Mouse (Mus musculus) stomach, adult 2 months (tissue): ENCODE results near the gene Nupl1. TPM values are rescaled to one million over a fixed set of nuclear protein-coding genes. Genes with fewer than 3 reads are reported as not detected.

Source experiments
- polyA plus RNA-seq: library from polyadenylated mRNA; depleted of rRNA; stranded (reverse); fragments of >200 nt; gene quantifications from 2 replicates; pipeline ENCODE4 v1.2.3, GENCODE M21; 2012; rRNA removed

Gene Nupl1
- 0.10 TPM in 1 of 2 replicates, not detected in the other for polyA plus RNA-seq

GRCm38 (mm10) chr14:60251281-60252003 lies at the start of gene Nupl1, which contains the start of gene Gm49336:
Gene Nupl1, minus strand, starts transcription at chr14:60251431.
Gene Gm49336, minus strand, starts transcription at chr14:60251507.

DNA sequence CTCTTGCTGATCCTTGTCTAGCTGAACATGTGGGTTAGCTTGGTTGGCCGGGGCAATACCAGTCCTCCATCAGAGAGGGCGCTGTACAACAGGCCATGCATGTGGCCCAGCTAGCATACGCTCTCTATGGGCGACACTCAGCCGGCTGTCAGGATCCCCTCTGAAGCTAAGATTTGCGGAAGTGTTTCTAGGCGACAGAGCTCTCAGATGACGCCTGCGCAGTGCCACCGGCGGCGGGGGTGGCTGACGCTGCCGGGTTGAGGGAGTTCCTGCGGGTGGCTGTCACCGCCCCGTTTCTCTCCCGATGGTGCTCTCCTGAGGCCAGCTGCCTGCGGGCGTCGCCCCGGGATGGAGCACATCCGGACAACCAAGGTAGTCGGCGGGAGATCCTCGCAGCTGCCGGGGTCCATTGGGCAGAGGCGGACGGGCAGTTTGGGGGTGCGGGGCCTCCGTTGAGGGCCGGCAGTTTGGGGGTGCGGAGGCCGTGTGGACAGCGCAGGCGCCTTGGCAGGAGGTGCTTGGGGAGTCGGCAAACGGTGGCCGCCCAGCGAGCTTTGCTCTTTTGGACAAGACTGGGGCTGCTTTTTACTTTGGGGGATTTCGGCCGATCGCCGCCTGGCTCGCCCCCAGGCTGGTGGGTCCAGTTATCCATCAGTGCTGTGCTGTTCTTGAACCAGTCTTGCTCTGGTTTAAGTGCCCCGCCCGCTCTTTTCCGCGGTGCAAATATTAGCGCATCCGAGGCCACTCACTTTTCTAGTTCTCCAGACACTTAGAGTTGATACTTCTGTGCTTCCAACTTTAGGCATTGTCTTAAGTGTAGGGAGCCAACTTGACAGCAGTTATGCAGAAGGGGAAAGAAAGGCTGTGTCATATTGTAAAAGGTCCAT lies 14.0 kb upstream of the Nupl1 start, which contains the start of gene Mtmr6:
Gene Mtmr6 (plus strand): TSS at position 239 of the 887 bp plus-strand sequence.

GRCm38 (mm10) chr14:60196884-60197283 lies 54.3 kb downstream of the Nupl1 start, which contains the start of gene Atp8a2:
Gene Atp8a2, minus strand, starts transcription at chr14:60197179.

Other genes starting within 250 kb of the Nupl1 start
- 1.6 TPM in 2 replicates for gene Atp8a2, start 54.3 kb downstream of the Nupl1 start, polyA plus RNA-seq
- 12.5 and 13.6 TPM in 2 replicates for gene Gm49336, start 76 bp upstream of the Nupl1 start, polyA plus RNA-seq
- gene Mtmr6, start 13.8 kb upstream of the Nupl1 start, polyA plus RNA-seq, result 3.7 and 6.0 TPM in 2 replicates
- gene Amer2, start 121.8 kb upstream of the Nupl1 start, polyA plus RNA-seq, result 0.02 and 0.13 TPM in 2 replicates